Mouse (Mus musculus): Measurements from ENCODE around the gene Eif3g. TPM values are rescaled to one million over a fixed set of nuclear protein-coding genes. Genes with fewer than 3 reads are reported as not detected.

Eif3g gene
- 100 to 1,000 TPM; 119 to 124 TPM for total RNA-seq (2021)
- long read RNA-seq, experiment 1, transcript Eif3g-201 (11 exons, 1,101 nt): major isoform, 91 of 100 reads
- long read RNA-seq, experiment 1, partial matches to known transcripts: 4 of 100 reads
- long read RNA-seq, experiment 1, other reads (novel, unspliced or antisense): 5 of 100 reads
- long read RNA-seq, experiment 2, transcript Eif3g-201 (11 exons, 1,101 nt): major isoform, 63 of 72 reads
- long read RNA-seq, experiment 2, partial matches to known transcripts: 5 of 72 reads
- long read RNA-seq, experiment 2, other reads (novel, unspliced or antisense): 4 of 72 reads

DNA sequence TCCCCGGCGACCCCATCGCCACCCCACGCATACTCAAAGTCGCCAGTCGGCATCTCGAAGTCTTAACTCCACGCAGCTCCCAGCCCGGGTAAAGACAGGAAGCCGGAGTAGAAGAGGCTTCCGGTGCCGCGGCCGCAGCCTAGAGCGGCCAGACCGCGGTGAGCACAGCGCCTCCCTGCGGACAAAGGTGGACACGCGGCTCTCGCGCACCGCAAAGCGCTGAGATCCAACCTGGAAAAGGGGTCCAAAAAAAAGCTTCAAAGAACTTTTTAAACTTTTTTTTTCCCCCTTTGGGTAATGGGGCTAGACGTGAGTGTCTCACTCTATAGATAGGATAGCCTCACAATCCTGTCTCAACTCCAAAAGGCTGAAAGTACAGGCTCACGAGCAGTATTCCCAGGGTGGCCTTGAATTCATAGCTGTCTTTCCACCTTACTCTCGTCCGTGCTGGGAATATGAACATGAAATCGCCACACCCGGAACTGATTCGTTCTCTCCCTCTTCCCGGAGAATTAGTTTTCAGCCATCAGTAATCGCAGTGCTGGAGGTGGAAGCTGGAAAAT, at the start of gene Eif3g:
TSS of gene Eif3g (minus strand) at position 113 of the 563 bp plus-strand sequence.
- intact Hi-C loops (cut with DNase I): no loop called here
- peak; percentile 79 to 91 for DNase-seq (ENCODE audit: low spot score in 2 of 2)

DNA sequence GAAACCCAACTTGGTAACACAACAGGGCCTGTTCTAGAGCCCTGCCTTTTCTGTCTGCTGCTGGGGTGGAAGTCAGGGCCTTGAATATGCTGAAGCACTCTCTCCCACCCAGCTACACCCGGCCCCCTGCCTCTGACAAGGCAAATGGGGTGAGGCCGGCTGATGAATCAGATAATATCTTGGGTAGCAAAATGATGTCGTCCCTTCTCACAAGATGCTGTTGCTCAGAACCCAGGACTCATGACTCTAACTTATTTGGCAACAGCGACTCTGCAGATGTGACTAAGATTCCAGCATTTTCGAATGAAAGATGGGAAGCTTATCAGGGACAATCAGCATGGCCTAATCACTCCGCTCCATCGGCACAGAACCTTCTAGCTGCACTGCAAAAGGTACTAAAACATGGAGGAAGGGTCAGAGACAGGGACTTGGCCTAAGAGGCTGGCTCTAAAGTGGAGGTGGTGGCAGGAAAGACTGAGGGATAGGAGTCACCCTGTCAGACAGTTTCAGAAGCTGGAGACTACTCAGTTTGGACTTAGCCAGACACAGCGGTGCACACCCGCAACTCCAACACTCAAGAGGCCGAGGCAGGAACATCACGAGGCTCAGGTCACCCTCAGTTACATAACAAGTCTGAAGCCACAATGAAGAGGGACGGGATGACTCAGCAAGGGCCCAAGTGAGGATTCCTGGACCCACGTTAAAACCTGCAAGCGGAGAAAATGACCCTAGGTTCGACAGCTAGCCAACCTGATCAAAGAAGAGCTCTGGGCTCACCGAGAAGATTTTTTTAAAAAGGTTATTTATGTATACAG, 47.9 kb upstream of the Eif3g start:
- no peak for DNase-seq (ENCODE audit: low spot score in 2 of 2)
- intact Hi-C loops (cut with DNase I): no loop called here

DNA sequence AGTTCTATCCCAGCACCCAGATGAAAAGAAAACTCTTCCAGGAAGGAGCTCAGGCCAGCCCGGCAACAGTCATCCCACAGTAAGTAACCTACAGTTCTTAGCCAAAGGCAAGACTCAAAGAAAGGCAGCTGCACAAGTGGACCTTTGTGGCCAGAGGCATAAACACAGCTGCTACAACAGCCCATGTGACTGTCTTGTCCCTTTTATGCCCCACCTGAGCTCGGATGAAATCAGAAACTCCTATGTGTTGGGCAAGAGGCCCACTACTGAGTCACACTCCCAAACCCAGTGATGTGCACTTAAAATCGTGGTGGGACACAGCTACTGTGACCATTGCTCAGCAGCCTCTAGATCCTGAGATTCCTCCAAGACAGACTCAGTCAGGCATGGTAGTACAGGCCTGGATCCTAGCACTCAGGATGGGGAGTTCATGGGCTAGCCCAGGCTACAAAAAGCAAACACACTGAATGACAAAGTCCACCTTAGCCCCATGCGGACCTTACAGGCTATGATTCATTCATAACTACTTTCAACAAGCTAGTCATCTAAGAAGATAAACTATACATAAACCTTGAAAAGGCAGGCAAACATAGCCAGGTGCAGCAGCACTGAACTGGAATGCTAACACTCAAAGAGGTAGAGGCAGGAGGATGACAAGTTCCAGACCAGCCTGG, 46.4 kb upstream of the Eif3g start:
- intact Hi-C loops (cut with DNase I): loop anchor here (5.0 kb wide), 1 partner anchor 38 kb away; no protein-coding TSS in a partner anchor
- no peak for DNase-seq (ENCODE audit: low spot score in 2 of 2)

DNA sequence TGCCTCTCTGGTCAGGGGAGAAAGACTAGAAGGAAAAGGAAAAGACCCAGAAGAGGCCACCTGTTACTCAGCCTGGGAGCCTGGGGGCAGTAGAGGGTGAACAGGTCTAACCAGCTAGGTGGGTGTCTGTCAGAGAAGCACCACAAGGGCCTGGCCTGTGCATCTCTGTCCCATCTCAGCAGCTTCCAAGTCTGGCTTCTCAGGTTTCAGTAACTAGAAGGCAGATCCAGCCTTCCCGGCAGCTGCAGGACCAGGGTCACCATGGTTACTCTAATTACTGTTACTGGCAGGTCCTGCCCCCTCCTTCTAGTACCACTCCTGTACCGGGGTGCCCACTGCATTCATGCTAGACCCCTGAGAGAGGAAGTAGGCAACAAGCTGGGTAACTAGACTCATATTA, 45.5 kb upstream of the Eif3g start:
- intact Hi-C loops (cut with DNase I): loop anchor here (5.0 kb wide), 1 partner anchor 37 kb away; no protein-coding TSS in a partner anchor
- DNase-seq (ENCODE audit: low spot score in 2 of 2): no peak

- intact Hi-C loops (cut with DNase I): loop anchor here (5.0 kb wide), 1 partner anchor 36 kb away; no protein-coding TSS in a partner anchor
- DNase-seq (ENCODE audit: low spot score in 2 of 2): no peak
Observed at GRCm38 (mm10) chr9:20943396-20943795, 45.0 kb upstream of the Eif3g start.

GRCm38 (mm10) chr9:20923258-20923657, 24.8 kb upstream of the Eif3g start:
- no peak for DNase-seq (ENCODE audit: low spot score in 2 of 2)
- intact Hi-C loops (cut with DNase I): no loop called here

GRCm38 (mm10) chr9:20916160-20916559, 17.7 kb upstream of the Eif3g start:
- no peak for DNase-seq (ENCODE audit: low spot score in 2 of 2)
- intact Hi-C loops (cut with DNase I): no loop called here

DNA sequence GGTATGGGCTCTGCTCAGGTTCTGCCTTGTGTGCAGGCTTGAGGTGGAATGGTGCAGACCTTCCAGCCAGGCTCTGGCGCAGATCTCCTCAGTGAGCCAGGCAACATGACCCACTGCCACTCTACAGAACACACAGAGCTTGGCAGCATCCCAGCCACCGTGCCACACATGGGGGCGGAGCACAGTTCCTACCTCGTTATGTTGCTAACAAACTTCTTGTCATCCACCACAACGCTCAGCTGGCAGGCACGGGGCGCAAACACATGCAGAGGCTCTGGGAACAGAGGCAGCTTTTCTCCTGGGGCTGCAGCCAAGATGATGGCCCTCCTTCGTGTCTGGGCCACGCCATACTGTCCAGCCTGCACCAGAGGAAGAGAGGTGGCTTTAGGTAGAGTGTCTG, 11.5 kb upstream of the Eif3g start:
- intact Hi-C loops (cut with DNase I): loop anchor here (5.0 kb wide), 1 partner anchor 32 kb away; no protein-coding TSS in a partner anchor

DNA sequence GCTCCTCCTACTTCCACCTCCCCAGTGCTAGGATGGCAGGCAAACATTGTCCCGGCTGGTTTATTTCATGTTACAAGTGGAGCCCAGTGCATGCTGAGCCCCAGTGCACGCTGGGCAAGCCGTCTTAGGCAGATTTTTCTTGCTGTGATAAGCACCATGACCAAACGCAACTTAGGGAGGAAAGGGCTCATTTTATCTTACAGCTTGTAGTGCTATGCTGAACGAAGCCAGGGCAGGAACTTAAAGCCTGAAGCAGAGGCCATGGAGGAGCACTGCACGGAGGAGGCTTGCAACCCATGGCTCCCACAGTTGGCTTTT, 3.7 kb upstream of the Eif3g start:
- no peak for DNase-seq (ENCODE audit: low spot score in 2 of 2)
- intact Hi-C loops (cut with DNase I): no loop called here

More for the DNA sequence above, 11.5 kb upstream of the Eif3g start:
- DNase-seq (ENCODE audit: low spot score in 2 of 2): peak in 1 of 2 experiments; percentile 73

DNA sequence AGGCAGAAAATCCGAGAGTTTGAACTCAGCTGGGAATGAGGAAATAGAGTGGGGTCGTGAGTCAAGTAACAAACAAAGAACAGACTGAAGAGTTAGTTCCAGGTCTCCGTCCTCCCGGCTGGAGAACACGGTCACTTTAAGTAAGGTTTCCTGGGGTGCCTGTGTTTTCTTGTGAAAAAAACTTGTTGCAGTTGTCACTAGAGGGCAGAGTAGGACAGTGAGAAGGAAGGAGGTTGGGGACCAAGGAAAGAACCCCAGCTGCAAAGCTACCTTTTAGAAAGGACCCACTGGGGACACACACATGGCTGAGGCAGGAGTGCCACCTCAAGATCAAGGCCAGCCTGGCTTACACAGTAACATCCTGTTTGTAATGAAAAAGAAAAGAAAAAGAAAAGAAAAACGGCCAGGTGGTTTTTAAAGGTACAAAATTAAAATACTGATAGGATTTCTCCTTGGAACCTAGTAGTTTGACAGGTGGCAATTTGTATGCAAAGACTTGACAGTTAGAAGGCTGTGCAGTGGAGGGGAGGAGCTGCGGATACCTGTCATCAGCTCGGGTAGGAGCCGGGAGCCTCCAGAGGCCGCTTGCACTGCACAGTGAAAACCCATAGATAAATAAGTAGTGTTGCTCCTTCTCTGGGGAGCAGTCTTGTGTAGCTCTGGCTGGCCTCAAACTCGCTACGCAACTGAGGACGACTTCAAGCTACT, 3.2 kb upstream of the Eif3g start:
- intact Hi-C loops (cut with DNase I): loop anchor here (2.0 kb wide), 2 partner anchors 97 to 235 kb away; no protein-coding TSS in a partner anchor
- DNase-seq (ENCODE audit: low spot score in 2 of 2): peak in 1 of 2 experiments; percentile 49

- DNase-seq (ENCODE audit: low spot score in 2 of 2): no peak
- intact Hi-C loops (cut with DNase I): no loop called here
Observed at GRCm38 (mm10) chr9:20897736-20898510, 500 bp downstream of the Eif3g start.

GRCm38 (mm10) chr9:20895382-20895781, 3.0 kb downstream of the Eif3g start:
- intact Hi-C loops (cut with DNase I): no loop called here
- no peak for DNase-seq (ENCODE audit: low spot score in 2 of 2)

DNA sequence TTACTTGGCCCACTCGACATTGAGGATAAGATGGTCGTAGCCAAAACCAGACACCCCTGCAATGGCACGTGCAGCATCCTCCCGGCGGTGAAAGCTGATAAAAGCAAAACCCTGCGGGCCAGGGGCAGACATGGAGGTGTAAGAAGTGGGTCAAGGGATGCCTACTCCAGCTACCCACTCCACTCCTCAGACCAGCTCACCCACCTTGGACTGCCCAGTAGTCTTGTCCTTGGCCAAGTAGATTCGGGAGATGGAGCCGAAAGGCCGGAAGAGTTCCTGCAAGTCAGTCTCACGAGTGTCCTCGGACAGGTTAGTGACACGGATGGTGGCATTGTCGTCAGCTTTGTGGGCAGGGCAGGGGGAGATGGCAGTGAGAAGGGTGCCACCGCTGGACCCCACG, 3.8 kb downstream of the Eif3g start:
- DNase-seq (ENCODE audit: low spot score in 2 of 2): no peak
- intact Hi-C loops (cut with DNase I): no loop called here

GRCm38 (mm10) chr9:20893590-20894343, 4.7 kb downstream of the Eif3g start:
- intact Hi-C loops (cut with DNase I): no loop called here
- no peak for DNase-seq (ENCODE audit: low spot score in 2 of 2)

- intact Hi-C loops (cut with DNase I): no loop called here
Observed at GRCm38 (mm10) chr9:20893069-20893468, 5.4 kb downstream of the Eif3g start.

GRCm38 (mm10) chr9:20892104-20892653, 6.2 kb downstream of the Eif3g start:
- intact Hi-C loops (cut with DNase I): no loop called here
- DNase-seq (ENCODE audit: low spot score in 2 of 2): no peak

More at GRCm38 (mm10) chr9:20893069-20893468, 5.4 kb downstream of the Eif3g start:
- DNase-seq (ENCODE audit: low spot score in 2 of 2): no peak

DNA sequence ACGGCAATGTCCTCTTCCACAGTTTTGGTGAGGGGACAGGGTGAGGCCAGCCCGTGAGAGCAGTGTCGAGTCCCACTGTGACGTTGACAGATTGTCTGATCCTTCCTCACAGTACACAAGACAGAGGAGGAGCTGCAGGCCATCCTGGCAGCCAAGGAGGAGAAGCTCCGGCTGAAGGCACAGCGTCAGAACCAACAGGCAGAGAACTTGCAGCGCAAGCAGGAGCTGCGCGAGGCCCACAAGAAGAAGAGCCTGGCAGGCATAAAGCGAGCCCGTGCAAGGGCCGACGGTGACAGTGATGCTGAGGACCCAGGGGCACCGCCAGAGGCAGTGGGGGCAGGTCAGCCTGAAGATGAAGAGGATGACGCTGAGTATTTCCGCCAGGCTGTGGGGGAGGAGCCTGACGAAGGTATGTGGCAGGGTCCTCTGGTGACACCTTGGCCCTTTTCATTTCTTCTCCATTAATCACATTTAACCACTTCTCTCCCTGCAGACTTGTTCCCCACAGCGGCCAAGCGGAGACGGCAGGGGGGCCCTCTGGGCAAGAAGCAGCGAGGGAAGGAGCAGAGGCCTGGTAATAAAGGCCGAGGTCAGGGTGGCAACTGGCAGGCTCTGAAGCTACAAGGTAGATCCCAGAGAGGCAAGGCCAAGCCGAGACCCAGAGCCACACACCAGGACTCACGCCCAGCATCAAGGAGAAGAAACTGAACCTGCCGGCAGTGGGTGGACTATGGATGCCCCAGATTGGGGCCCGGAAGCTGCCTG, 6.9 kb downstream of the Eif3g start:
- DNase-seq (ENCODE audit: low spot score in 2 of 2): no peak
- intact Hi-C loops (cut with DNase I): no loop called here

Measured in left cerebral cortex, postnatal 14 days (tissue).